Mouse (Mus musculus): ENCODE data around the gene Wrnip1.

Gene Wrnip1

GRCm38 (mm10) chr13:32801693-32802221 is at the start of gene Wrnip1:
Gene Wrnip1, plus strand, starts transcription at chr13:32802038.
- peak; percentile 97 for DNase-seq (ENCODE audit: low spot score in 2 of 2)

DNA sequence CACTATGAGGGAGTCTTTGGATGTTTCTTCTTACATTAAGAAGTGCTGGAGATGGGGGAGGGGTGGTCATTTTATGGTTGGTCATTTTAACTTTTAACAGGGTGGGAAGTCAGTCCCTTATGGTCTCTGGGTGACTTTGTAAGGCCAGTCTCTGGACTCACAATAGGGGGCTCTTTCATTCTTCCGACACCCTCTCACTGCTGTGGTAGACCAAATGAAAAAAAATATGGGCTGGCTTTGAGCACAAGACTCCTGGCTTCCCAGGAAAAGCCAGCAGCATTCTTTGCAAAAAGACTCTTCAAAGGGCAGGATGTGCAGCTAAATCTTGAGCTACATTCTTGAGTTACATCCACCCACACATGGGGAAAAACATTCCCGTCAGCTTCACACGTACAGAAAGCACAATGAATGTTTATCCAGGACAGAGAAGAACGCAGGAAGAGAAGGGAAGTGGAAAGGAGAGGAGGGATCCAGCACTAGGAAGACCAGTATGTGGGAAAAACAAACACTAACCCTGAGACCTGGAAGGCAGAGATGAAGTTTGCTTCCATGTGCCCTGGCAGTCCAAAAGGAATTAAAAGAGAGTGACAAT is 49.7 kb upstream of the Wrnip1 start:
- no peak for DNase-seq (ENCODE audit: low spot score in 2 of 2)

DNA sequence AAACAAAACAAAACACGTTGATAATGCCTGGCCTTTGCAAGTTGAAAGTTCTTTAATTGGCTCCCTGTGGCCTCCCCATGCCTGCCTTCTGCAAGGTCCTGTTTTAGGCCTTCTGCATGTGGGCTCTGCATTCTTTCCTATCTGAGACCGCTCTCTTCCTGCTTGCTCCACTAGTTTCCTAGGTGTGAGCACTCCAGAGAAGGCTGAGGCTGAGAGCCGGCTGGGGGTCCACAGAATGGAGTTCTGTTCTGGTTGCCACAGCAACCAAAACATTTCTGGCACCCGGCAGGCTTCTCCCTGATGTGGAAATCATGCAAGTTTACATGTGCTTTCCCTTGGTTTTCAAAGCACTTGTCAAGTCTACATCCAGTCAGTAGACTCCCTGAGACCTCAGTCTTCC is 42.8 kb upstream of the Wrnip1 start:
- DNase-seq (ENCODE audit: low spot score in 2 of 2): no peak

- DNase-seq (ENCODE audit: low spot score in 2 of 2): no peak
These were observed 41.0 kb upstream of the Wrnip1 start for GRCm38 (mm10) chr13:32760795-32761194.

DNA sequence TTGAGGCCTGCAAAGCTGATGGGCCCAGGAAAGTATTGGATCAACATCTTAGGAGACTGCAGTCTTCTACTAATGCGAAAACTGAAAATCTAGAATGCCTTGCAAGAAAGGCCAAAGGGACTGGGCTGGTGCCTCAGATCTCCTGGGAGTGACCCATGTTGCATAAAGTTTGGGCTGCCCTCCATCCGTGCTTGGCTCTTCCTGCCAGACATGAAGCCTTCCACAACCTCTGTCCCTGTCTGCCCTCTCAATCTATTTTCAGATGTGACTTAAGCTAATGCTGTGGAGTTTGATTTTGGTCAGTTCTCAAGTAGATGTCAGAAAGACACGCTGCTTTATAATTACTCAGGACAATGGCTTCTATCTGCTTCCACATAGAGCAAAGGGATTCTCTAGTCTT is 38.7 kb upstream of the Wrnip1 start:
- no peak for DNase-seq (ENCODE audit: low spot score in 2 of 2)

- no peak for DNase-seq (ENCODE audit: low spot score in 2 of 2)
These were observed 37.4 kb upstream of the Wrnip1 start for GRCm38 (mm10) chr13:32764448-32764847.

- peak; percentile 4 to 7 for DNase-seq (ENCODE audit: low spot score in 2 of 2)
These were observed 33.7 kb upstream of the Wrnip1 start for GRCm38 (mm10) chr13:32768104-32768503.

DNA sequence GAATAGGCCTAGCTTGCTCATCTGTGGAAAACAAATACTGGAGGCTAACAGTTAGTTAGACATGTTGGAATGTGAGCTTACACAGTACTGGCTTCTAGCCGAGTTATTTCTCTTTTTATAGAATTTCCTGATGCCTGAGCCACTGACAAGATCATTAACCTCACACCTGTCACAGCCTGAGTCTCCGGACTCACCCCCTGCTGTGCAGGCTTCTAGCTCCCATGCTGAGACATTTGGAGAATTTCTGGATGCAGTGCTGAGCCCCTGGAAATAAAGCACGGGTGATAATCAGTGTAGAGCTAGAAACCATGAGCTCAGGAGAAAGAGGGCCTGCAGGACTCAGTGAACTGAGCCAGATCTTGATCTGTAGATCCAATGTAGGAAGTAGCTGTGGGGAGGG is 31.9 kb upstream of the Wrnip1 start:
- no peak for DNase-seq (ENCODE audit: low spot score in 2 of 2)

DNA sequence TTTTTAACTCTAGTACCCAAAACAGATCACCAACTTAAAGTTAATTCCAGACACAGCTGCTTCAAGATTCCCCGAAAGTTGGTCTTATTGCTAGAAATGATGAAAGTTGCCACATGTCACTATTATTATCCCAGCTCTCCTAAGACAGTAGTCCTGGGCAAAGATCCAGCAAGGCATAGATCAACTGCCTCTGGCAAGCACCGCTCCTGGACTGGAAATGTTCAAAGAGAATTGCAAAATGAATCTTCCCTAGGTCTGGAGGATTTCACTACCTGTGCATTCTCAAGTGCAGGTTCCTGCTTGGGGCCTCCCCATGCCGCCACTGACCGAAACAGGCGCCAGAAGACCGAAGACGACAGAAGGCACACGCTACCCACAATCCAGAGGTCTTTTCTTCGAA is 25.9 kb upstream of the Wrnip1 start:
- DNase-seq (ENCODE audit: low spot score in 2 of 2): no peak

- DNase-seq (ENCODE audit: low spot score in 2 of 2): no peak
These were observed 25.5 kb upstream of the Wrnip1 start for GRCm38 (mm10) chr13:32776350-32776749.

DNA sequence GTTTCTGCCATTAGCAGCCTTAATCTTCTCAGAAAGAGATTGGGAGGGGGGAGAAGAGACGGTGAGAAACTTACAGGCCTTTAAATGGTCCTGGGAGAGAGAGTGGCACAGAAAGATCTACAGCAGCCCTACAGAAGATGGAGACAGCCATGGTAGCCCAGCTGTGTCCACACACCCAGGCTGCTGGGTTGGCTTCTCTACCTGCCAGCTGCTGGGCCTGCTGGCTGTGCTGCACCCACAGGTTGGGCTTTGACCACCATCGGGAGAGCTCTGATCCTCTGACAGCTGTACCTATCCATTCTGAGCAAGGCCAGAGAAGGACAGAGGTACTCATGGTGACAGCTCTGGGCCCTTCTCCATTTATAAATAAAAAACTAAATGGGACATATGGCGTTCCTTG is 23.0 kb upstream of the Wrnip1 start:
- DNase-seq (ENCODE audit: low spot score in 2 of 2): no peak

DNA sequence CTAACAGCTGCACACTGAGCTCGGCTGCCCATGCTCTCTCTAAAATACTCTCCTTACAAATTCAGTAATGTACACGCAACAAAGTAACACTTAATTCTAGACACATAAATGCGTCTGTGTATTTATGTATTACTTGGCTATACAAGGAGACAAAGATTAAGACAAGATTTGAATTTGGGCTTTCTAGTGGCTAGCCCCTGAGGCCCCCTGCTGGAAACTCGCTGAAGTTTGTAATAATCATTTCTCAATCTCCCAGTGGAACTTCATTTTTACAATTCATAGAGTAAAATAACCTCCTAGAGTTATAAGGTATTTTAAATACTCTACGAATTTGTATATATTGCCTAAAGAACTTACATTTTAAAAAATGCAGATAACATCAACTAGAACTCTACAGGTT is 18.8 kb upstream of the Wrnip1 start:
- no peak for DNase-seq (ENCODE audit: low spot score in 2 of 2)

DNA sequence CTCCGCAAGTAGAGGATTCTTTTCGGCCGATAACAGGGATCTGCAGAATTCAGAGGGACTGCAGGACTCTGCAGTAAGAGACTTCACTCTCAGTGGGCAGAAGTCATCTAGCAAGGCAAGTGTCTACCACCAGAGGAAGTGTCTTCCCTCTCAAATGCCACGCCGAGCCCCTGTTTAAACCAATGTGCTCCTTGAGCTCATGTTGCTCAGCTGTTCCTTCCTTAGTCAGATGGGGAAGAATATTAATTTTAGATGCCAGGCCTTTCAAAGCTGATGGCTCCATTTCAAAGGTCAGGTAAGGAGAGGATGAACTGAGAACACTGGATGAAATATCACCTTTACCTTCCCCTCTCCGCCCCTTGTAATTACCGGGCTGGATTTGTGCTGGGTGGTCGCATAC is 18.0 kb upstream of the Wrnip1 start, which contains the start of gene Mylk4:
Gene Mylk4 (minus strand): TSS at position 139 of the 400 bp plus-strand sequence.
- DNase-seq (ENCODE audit: low spot score in 2 of 2): no peak

GRCm38 (mm10) chr13:32787584-32787983 is 14.3 kb upstream of the Wrnip1 start:
- DNase-seq (ENCODE audit: low spot score in 2 of 2): no peak

DNA sequence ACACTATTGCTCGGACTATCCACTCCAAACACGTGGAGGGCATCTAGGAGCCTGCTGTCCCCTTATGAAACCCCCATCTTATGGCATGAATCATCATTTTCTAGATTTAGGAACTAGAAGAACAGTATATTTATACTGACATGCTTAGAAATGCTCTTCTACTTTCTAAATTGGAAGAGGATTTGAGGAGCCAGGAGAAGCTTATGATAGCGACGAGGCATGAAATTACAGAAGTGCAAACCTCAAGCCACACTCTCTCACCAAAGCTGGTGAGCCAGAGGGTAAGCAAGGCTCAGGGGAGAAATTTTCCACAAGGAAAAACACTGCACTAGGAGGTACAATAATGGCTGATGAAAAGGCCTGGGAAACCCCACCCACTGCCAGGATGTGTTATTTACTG is 12.1 kb upstream of the Wrnip1 start:
- no peak for DNase-seq (ENCODE audit: low spot score in 2 of 2)

- DNase-seq (ENCODE audit: low spot score in 2 of 2): no peak
These were observed 7.2 kb upstream of the Wrnip1 start for GRCm38 (mm10) chr13:32794619-32795018.

DNA sequence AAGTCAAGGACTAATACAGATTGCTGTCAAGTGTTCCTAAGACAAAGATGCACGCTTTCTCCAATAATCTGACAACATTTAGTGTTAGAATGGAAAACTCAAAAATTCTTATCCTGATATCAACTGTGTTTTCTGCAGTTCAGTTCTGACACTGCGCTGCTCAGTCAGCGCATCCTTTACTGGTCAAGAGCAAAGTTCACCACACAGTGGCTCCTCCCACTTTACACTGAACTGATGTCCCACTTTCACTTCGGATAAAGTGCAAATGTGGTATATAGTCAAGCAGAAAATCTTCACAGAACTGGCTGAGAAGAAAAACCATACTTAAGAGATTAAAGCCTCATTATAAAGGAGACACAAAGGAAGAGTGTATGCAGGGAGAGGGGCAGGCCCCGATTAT is 6.7 kb upstream of the Wrnip1 start:
- no peak for DNase-seq (ENCODE audit: low spot score in 2 of 2)

- no peak for DNase-seq (ENCODE audit: low spot score in 2 of 2)
These were observed 4.8 kb upstream of the Wrnip1 start for GRCm38 (mm10) chr13:32797085-32797484.

- peak in 1 of 2 experiments; percentile 8 for DNase-seq (ENCODE audit: low spot score in 2 of 2)
These were observed 2.7 kb upstream of the Wrnip1 start for GRCm38 (mm10) chr13:32799131-32799530.

DNA sequence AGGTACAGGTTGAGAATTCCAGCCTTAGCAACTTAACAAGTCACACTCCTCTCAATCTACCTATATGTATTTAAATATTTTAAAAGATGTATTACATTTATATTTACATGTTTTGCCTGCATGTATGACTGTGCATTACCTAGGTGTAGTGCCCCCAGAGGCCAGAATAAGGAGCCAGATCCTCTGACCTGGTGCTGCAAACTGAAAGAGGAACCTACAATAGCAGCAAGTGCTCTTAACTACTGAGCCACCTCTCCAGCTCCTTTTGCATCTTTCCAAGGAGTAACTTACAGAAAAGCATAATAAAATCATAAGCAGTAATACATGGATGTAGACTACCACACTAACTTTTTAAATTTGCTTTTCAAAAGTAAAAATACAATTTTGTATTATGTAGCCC is 979 bp upstream of the Wrnip1 start:
- DNase-seq (ENCODE audit: low spot score in 2 of 2): peak; percentile 65 to 69

- peak; percentile 6 to 24 for DNase-seq (ENCODE audit: low spot score in 2 of 2)
These were observed 632 bp downstream of the Wrnip1 start, which contains the start of gene D930007J09Rik for GRCm38 (mm10) chr13:32802259-32803081. Gene D930007J09Rik, minus strand, starts transcription at chr13:32802849.

GRCm38 (mm10) chr13:32803701-32804345 is 2.0 kb downstream of the Wrnip1 start:
- no peak for DNase-seq (ENCODE audit: low spot score in 2 of 2)

All from spleen, postnatal 36 days (tissue).